Mouse (Mus musculus) small intestine, adult 2 months (tissue): ENCODE results near the gene C2cd4c.

Experiments used
- CTCF ChIP-seq: fragments of 200-500 bp; IDR thresholded peaks from 2 replicates; pipeline ENCODE4 v1.5.1; 2012; ENCODE audit warnings: low read depth, mild to moderate bottlenecking, control low read depth, inconsistent platforms, low read length, moderate library complexity, mixed read lengths; ENCODE audit not compliant: insufficient replicate concordance, insufficient read length; ENCODE audit errors: extremely low read depth
- POLR2A ChIP-seq: fragments of 200-500 bp; IDR thresholded peaks from 2 replicates; pipeline ENCODE4 v1.6.1; 2012; ENCODE audit warnings: low read depth, mild to moderate bottlenecking, control low read depth, inconsistent platforms, low read length, moderate library complexity

DNA sequence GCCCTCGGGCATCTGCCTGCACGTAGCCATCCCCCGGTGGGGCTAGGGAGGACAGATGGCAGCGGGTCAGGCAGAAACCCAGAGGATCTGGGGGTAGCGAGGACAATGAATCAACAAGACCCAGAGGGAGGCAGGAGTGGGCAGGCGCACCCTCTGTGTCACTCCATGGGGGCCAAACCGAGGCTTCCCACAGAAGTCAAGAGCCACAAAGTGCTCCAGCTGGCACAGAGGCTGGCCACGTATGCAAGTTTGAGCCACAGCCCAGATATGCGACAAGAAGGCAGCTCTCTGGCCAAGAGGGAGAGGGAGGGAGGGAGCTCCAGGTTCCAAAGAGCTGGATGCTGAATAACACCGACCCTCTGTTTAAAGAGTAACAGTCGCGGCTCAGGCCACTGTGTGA lies 10.1 kb upstream of the C2cd4c start:
- TF ChIP-seq POLR2A, result no peak
- TF ChIP-seq CTCF, result no peak
